Comparison of ENCODE assay signal across 8 mouse cellular contexts in the genomic region with DNA sequence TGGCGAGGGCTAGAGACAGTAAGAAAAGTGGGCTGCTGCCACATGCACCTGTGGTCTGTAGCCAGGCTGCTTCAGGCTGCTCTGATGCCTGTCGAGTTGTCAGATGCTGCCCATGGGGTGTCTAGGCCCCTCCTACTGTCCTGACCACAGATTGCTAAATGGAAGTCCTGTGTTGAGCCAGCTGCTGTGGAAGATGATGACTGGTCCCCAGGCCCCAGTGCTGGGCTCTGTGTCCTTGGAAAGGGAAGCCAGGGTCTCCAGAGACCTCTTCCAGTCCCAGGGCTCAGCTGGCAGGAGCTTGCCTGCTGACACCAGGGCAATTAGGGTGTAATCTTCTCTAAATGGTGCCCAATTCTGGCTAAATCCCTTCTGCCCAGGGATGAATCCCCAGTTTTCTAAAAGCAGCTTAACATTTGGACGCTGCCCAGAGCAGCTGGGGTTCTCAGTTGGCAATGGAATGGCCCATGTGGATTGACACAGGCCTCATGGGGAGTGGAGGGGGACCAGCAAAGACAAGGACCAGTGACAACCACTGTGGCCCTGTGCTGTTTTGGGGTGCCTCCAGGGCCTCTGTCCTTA. TPM values are rescaled to one million over a fixed set of nuclear protein-coding genes. Genes with fewer than 3 reads are reported as not detected.
DNase-seq lines count a peak whose midpoint lies in the region; ATAC-seq and TF ChIP-seq lines count a peak whose summit lies in the region.

No protein-coding gene starts in this region.

- peak; percentile 37 for DNase-seq in right cerebral cortex, adult 18-20 months
- DNase-seq in right cerebral cortex, postnatal 14 days: no peak
- peak; percentile 75 for DNase-seq in gastrocnemius, postnatal 25 days
- no peak for DNase-seq in limb, embryonic 14.5 days (ENCODE audit: low spot score)
- no peak for DNase-seq in kidney, postnatal 14 days
- no peak for DNase-seq in right cerebral cortex, postnatal 4 days
- DNase-seq in T-cell, adult 2 months (ENCODE audit: low spot score): no peak

- WGBS in limb, embryonic 14.5 days: 62% methylated on average over 3 of the region's 3 CpGs
- WGBS in kidney, embryonic 16.5 days: 80% methylated on average over 3 of the region's 3 CpGs

- H3K27me3 ChIP-seq in limb, embryonic 14.5 days (ENCODE audit: control insufficient read depth, insufficient read depth, low read length): no peaks in the 10 kb centered on the region
- H3K27me3 ChIP-seq in kidney, embryonic 16.5 days (ENCODE audit: insufficient read depth, low read length): no peaks in the 10 kb centered on the region

- H3K4me3 ChIP-seq in limb, embryonic 14.5 days (replicated peaks; ENCODE audit: low read length): no peak overlapping the region
- H3K4me3 ChIP-seq in kidney, embryonic 16.5 days (ENCODE audit: low read length): no peak overlapping the region

- no peaks in the 10 kb centered on the region for H3K36me3 ChIP-seq in limb, embryonic 14.5 days (ENCODE audit: control insufficient read depth, insufficient read depth, low read length)
- peaks cover 4% of the 10 kb centered on the region; the same call in 1 of the 2 replicates for H3K36me3 ChIP-seq in kidney, embryonic 16.5 days (ENCODE audit: insufficient read depth, low read length)

- TF ChIP-seq POLR2A in limb, embryonic 14.5 days (IDR thresholded peaks at IDR 0.05; ENCODE audit: borderline replicate concordance, extremely low read depth, insufficient read depth, insufficient read length): no peak

- no peaks in the 10 kb centered on the region for H3K4me1 ChIP-seq in limb, embryonic 14.5 days (ENCODE audit: control insufficient read depth, insufficient read depth, low read length)
- H3K4me1 ChIP-seq in kidney, embryonic 16.5 days (ENCODE audit: insufficient read depth, low read length): no peaks in the 10 kb centered on the region

- H3K27ac ChIP-seq in limb, embryonic 14.5 days (replicated peaks; ENCODE audit: low read depth, low read length): no peak overlapping the region
- no peak overlapping the region for H3K27ac ChIP-seq in kidney, embryonic 16.5 days (ENCODE audit: low read length)

- no peaks in the 10 kb centered on the region for H3K9me3 ChIP-seq in limb, embryonic 14.5 days (ENCODE audit: control insufficient read depth, low read length)
- H3K9me3 ChIP-seq in kidney, embryonic 16.5 days (ENCODE audit: low read length): no peaks in the 10 kb centered on the region

- ATAC-seq in limb, embryonic 14.5 days (ENCODE audit: low FRiP score, low read depth): 0 out of 2 replicates have a peak, but pooled peaks have one; percentile 23
- ATAC-seq in kidney, embryonic 16.5 days (ENCODE audit: low FRiP score, low TSS enrichment): no peak

- no peak overlapping the region for H3K9ac ChIP-seq in limb, embryonic 14.5 days (ENCODE audit: low read depth, low read length, severe bottlenecking)
- H3K9ac ChIP-seq in kidney, embryonic 16.5 days (replicated peaks; ENCODE audit: low read length): no peak overlapping the region

- no peak overlapping the region for H3K4me2 ChIP-seq in limb, embryonic 14.5 days (replicated peaks; ENCODE audit: low read depth, low read length, severe bottlenecking)
- H3K4me2 ChIP-seq in kidney, embryonic 16.5 days (replicated peaks; ENCODE audit: low read depth, low read length): no peak overlapping the region

RNA-seq across cellular contexts. Expression of a gene that starts 11.3 kb away (rescaled TPM):
- total RNA-seq in gastrocnemius, postnatal 25 days (2021): 10 to 100 TPM; 19.9 to 23.1 TPM
- polyA plus RNA-seq in limb, embryonic 14.5 days (2012; rRNA removed): 30.5 and 30.7 TPM in 2 replicates
- 30.8 and 34.1 TPM in 2 replicates for polyA plus RNA-seq in limb, embryonic 14.5 days (2014; fragmentation: Nextera tagmentation; extraction: Ambion mirVana)
- polyA plus RNA-seq in kidney, embryonic 16.5 days (2015; fragmentation: Nextera tagmentation; extraction: Ambion mirVana): 27.9 and 29.4 TPM in 2 replicates

RNA-seq across cellular contexts. Expression of a gene that starts 32.6 kb away (rescaled TPM):
- under 1 TPM; 0.54 to 0.97 TPM for total RNA-seq in gastrocnemius, postnatal 25 days (2021)
- polyA plus RNA-seq in limb, embryonic 14.5 days (2012; rRNA removed): 1.1 and 1.2 TPM in 2 replicates
- 0.40 and 0.78 TPM in 2 replicates for polyA plus RNA-seq in limb, embryonic 14.5 days (2014; fragmentation: Nextera tagmentation; extraction: Ambion mirVana)
- 1.0 and 1.1 TPM in 2 replicates for polyA plus RNA-seq in kidney, embryonic 16.5 days (2015; fragmentation: Nextera tagmentation; extraction: Ambion mirVana)

Comparison
In these comparisons a context has a peak if more than half of its experiments do, and no peak if none do; other contexts are left out.
1. DNase-seq: peak in right cerebral cortex, adult 18-20 months (single experiment) and gastrocnemius, postnatal 25 days (single experiment); none in right cerebral cortex, postnatal 14 days (single experiment), limb, embryonic 14.5 days (single experiment), kidney, postnatal 14 days (single experiment), right cerebral cortex, postnatal 4 days (single experiment) and T-cell, adult 2 months (single experiment).